Mouse (Mus musculus) erythroblast, embryonic 14.5 days (primary cell): ENCODE measurements around the gene Klhdc2.

Source experiments
- GATA1 ChIP-seq: IDR thresholded peaks from 2 replicates; pipeline ENCODE4 v1.6.1; 2012; ENCODE audit warnings: low read length, inconsistent platforms, mixed read lengths
- TAL1 ChIP-seq: IDR thresholded peaks from 3 replicates; pipeline ENCODE4 v1.6.1; 2012; ENCODE audit warnings: low read length, inconsistent platforms, mixed read lengths

GRCm38 (mm10) chr12:69299231-69299630 is 2.8 kb downstream of the Klhdc2 start:
- no peak for TF ChIP-seq TAL1
- no peak for TF ChIP-seq GATA1
